Mouse (Mus musculus): ENCODE measurements around the gene Txnrd2.

GRCm38 (mm10) chr16:18390399-18390798, 35.8 kb upstream of the Txnrd2 start:
- TF ChIP-seq EP300 (IDR thresholded peaks at IDR 0.05; ENCODE audit: low read depth) (no peak), CTCF (IDR thresholded peaks at IDR 0.05; ENCODE audit: low read depth) (no peak)
